Mouse (Mus musculus) liver, postnatal 0 days (tissue): ENCODE results near the gene Rpl27.

Experiments
- CTCF ChIP-seq: sonication (generic); IDR thresholded peaks from 2 replicates; pipeline ENCODE4 v1.5.1; 2016; ENCODE audit warnings: antibody characterized with exemption, low read depth
- EP300 ChIP-seq: IDR thresholded peaks from 2 replicates; pipeline ENCODE4 v1.6.1; 2016; ENCODE audit warnings: antibody characterized with exemption, low read depth, mild to moderate bottlenecking

GRCm38 (mm10) chr11:101452093-101452774 lies 10.1 kb downstream of the Rpl27 start:
- TF ChIP-seq CTCF = no peak
- no peak for TF ChIP-seq EP300
